Mouse (Mus musculus): ENCODE data around the gene Art3.

Art3 gene

GRCm38 (mm10) chr5:92434070-92434469, 102.4 kb downstream of the Art3 start:
- DNase-seq, result no peak

- DNase-seq, result no peak
Observed at GRCm38 (mm10) chr5:92434571-92434985, 103.0 kb downstream of the Art3 start.

GRCm38 (mm10) chr5:92435025-92435584, 103.5 kb downstream of the Art3 start, which contains the start of gene Nup54:
TSS of gene Nup54 (minus strand) at chr5:92435219.
- peak; percentile 87 for DNase-seq

- no peak for DNase-seq
Observed at GRCm38 (mm10) chr5:92438540-92438939, 106.9 kb downstream of the Art3 start.

- no peak for DNase-seq
Observed at GRCm38 (mm10) chr5:92441494-92441893, 109.9 kb downstream of the Art3 start.

- no peak for DNase-seq
Observed at GRCm38 (mm10) chr5:92442914-92443313, 111.3 kb downstream of the Art3 start.

- no peak for DNase-seq
Observed at GRCm38 (mm10) chr5:92445016-92445415, 113.4 kb downstream of the Art3 start.

- DNase-seq, result no peak
Observed at GRCm38 (mm10) chr5:92446736-92447135, 115.1 kb downstream of the Art3 start.

- DNase-seq, result no peak
Observed at GRCm38 (mm10) chr5:92452876-92453275, 121.2 kb downstream of the Art3 start.

- DNase-seq, result no peak
Observed at GRCm38 (mm10) chr5:92457410-92457809, 125.8 kb downstream of the Art3 start.

- DNase-seq, result no peak
Observed at GRCm38 (mm10) chr5:92458726-92459125, 127.1 kb downstream of the Art3 start.

- DNase-seq, result peak; percentile 88
Observed at GRCm38 (mm10) chr5:92461321-92461720, 129.7 kb downstream of the Art3 start.
